ENCODE assay signal across 14 mouse cellular contexts in the genomic region with DNA sequence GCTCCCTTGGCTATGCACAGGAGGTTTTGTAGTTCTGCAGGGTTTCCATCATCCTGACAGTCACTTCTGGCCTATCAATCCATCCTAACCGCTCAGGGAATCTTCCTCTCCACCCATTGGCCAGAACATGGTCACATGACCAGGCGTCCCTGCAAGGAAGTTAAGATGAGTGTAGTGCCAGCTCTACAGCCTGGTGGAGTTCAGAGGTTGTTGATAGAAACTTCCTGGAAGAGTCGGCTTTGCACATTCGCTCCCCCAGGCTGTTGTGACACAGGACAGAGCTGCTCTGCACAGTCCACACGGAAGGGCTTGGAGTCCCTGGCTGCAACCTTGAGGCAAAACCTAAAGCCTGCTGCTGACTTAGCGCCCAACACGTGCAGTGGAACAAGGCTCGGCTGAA.
DNase-seq lines count a peak whose midpoint lies in the region; ATAC-seq lines count a peak whose summit lies in the region.
"Had no signal": no experiment of that assay in that cellular context is flagged by ENCODE, and none has a peak within 500 bp of the region (broad histone marks: within the 10 kb centered on the region; RNA-seq: fewer than 3 reads in every experiment).

No protein-coding gene starts in this region.

- no peaks in the 10 kb centered on the region for H3K4me1 ChIP-seq in kidney, embryonic 16.5 days (ENCODE audit: insufficient read depth, low read length)
- H3K4me1 ChIP-seq in heart, embryonic 13.5 days, result peaks cover 7% of the 10 kb centered on the region; the same call in 1 of the 2 replicates
- H3K4me1 ChIP-seq in lung, embryonic 16.5 days (replicated peaks; ENCODE audit: control insufficient read depth, insufficient read depth, low read length), result no peaks in the 10 kb centered on the region

- H3K4me2 ChIP-seq in kidney, embryonic 16.5 days (replicated peaks; ENCODE audit: low read depth, low read length), result no peak overlapping the region
- H3K4me2 ChIP-seq in heart, embryonic 13.5 days, result peak overlapping the region; percentile 24; the same call in 1 of the 2 replicates
- no peak overlapping the region for H3K4me2 ChIP-seq in lung, embryonic 16.5 days (ENCODE audit: low read depth, low read length)

- H3K9ac ChIP-seq in kidney, embryonic 16.5 days (replicated peaks; ENCODE audit: low read length), result no peak overlapping the region
- H3K9ac ChIP-seq in heart, embryonic 13.5 days, result no peak overlapping the region
- no peak overlapping the region for H3K9ac ChIP-seq in lung, embryonic 16.5 days (ENCODE audit: low read length)

- no peaks in the 10 kb centered on the region for H3K36me3 ChIP-seq in kidney, embryonic 16.5 days (ENCODE audit: insufficient read depth, low read length)
- H3K36me3 ChIP-seq in heart, embryonic 13.5 days, result no peaks in the 10 kb centered on the region
- H3K36me3 ChIP-seq in lung, embryonic 16.5 days (ENCODE audit: control insufficient read depth, insufficient read depth, low read length), result no peaks in the 10 kb centered on the region
- H3K36me3 ChIP-seq: embryonic facial prominence, embryonic 10.5 days had no signal

- H3K27ac ChIP-seq in kidney, embryonic 16.5 days (ENCODE audit: low read length), result no peak overlapping the region
- H3K27ac ChIP-seq in heart, embryonic 13.5 days (replicated peaks), result no peak overlapping the region
- no peak overlapping the region for H3K27ac ChIP-seq in lung, embryonic 16.5 days (ENCODE audit: low read length)
- H3K27ac ChIP-seq: embryonic facial prominence, embryonic 10.5 days; macrophage had no signal

- 71% methylated on average over 8 of the region's 8 CpGs for WGBS in kidney, embryonic 16.5 days
- WGBS in heart, embryonic 13.5 days, result 40% methylated on average over 8 of the region's 8 CpGs
- WGBS in lung, embryonic 16.5 days, result 53% methylated on average over 8 of the region's 8 CpGs

- intact Hi-C loops in left cerebral cortex, postnatal 25 days (cut with DNase I), result no loop called here

- no peaks in the 10 kb centered on the region for H3K9me3 ChIP-seq in kidney, embryonic 16.5 days (ENCODE audit: low read length)
- H3K9me3 ChIP-seq in heart, embryonic 13.5 days, result peaks cover 9% of the 10 kb centered on the region; the same call in 1 of the 2 replicates
- H3K9me3 ChIP-seq in lung, embryonic 16.5 days (ENCODE audit: control insufficient read depth, low read length), result no peaks in the 10 kb centered on the region; the same call in 1 of the 2 replicates

- H3K27me3 ChIP-seq in kidney, embryonic 16.5 days (ENCODE audit: insufficient read depth, low read length), result no peaks in the 10 kb centered on the region
- H3K27me3 ChIP-seq in heart, embryonic 13.5 days (replicated peaks), result peaks cover 9% of the 10 kb centered on the region; the same call in 1 of the 2 replicates
- H3K27me3 ChIP-seq in lung, embryonic 16.5 days (ENCODE audit: control insufficient read depth, insufficient read depth, low read depth, low read length), result no peaks in the 10 kb centered on the region

- DNase-seq in kidney, postnatal 10 days, result peak; percentile 28
- DNase-seq in ZHBTc4 (ENCODE audit: low read depth, low spot score), result peak; percentile 74
- no peak for DNase-seq in left cerebral cortex, postnatal 25 days (ENCODE audit: low spot score in 2 of 2)
- DNase-seq in spleen, postnatal 4 days (ENCODE audit: low spot score in 2 of 2), result no peak
- no peak for DNase-seq in gastrocnemius, postnatal 10 days
- DNase-seq: cerebellum, postnatal 10 days; midbrain, embryonic 14.5 days; thymus, postnatal 25 days had no signal

- H3K4me3 ChIP-seq in kidney, embryonic 16.5 days (ENCODE audit: low read length), result no peak overlapping the region
- no peak overlapping the region for H3K4me3 ChIP-seq in heart, embryonic 13.5 days
- no peak overlapping the region for H3K4me3 ChIP-seq in lung, embryonic 16.5 days (ENCODE audit: low read length)
- H3K4me3 ChIP-seq: embryonic facial prominence, embryonic 10.5 days had no signal

- no peak for ATAC-seq in kidney, embryonic 16.5 days (ENCODE audit: low FRiP score, low TSS enrichment)
- no peak for ATAC-seq in heart, embryonic 13.5 days (ENCODE audit: extremely low read depth, insufficient number of reproducible peaks, low FRiP score, low TSS enrichment)
- ATAC-seq in lung, embryonic 16.5 days (ENCODE audit: low read depth), result peak; percentile 41; the same call in 1 of the 2 replicates
- ATAC-seq: hindbrain, embryonic 16.5 days had no signal

Comparison
In these comparisons a context has a peak if more than half of its experiments do, and no peak if none do; other contexts are left out.
1. DNase-seq: peak in kidney, postnatal 10 days (single experiment) and ZHBTc4 (single experiment); none in left cerebral cortex, postnatal 25 days (0 of 2), spleen, postnatal 4 days (0 of 2) and gastrocnemius, postnatal 10 days (single experiment).